Mouse (Mus musculus) neural tube, embryonic 11.5 days (tissue): ENCODE results near the gene Mutyh. TPM values are rescaled to one million over a fixed set of nuclear protein-coding genes. Genes with fewer than 3 reads are reported as not detected.

ENCODE experiments used
- ATAC-seq: fragments of 200-750 bp; cut with Nextera tagmentation; 2 replicates; pipeline ENCODE4 v1.8.0; 2017; ENCODE audit warnings: moderate number of reproducible peaks, mild to moderate bottlenecking, moderate TSS enrichment, moderate library complexity; ENCODE audit not compliant: insufficient read depth, low FRiP score, low TSS enrichment
- DNase-seq: peaks from one replicate; pipeline ENCODE4 v3.0.0-alpha.2; 2015; ENCODE audit warnings: low spot score
- H3K27ac ChIP-seq: fragments of 300-500 bp; sonication (generic); 2 replicates; pipeline ENCODE4 v1.5.1; 2014; ENCODE audit warnings: low read depth, mild to moderate bottlenecking, low read length
- H3K27me3 ChIP-seq: fragments of 300-500 bp; sonication (generic); 2 replicates; pipeline ENCODE4 v1.6.1; 2014; ENCODE audit warnings: mild to moderate bottlenecking, low read length, mixed read lengths; ENCODE audit not compliant: control insufficient read depth, insufficient read depth
- H3K36me3 ChIP-seq: fragments of 300-500 bp; sonication (generic); 2 replicates; pipeline ENCODE4 v1.6.1; 2014; ENCODE audit warnings: mild to moderate bottlenecking, low read length, moderate library complexity, mixed read lengths; ENCODE audit not compliant: control insufficient read depth, insufficient read depth
- H3K4me1 ChIP-seq: fragments of 300-500 bp; sonication (generic); 2 replicates; pipeline ENCODE4 v1.6.1; 2014; ENCODE audit warnings: low read length, mixed read lengths; ENCODE audit not compliant: control insufficient read depth, insufficient read depth
- H3K4me2 ChIP-seq: fragments of 300-500 bp; sonication (generic); 2 replicates; pipeline ENCODE4 v1.6.1; 2014; ENCODE audit warnings: low read depth, mild to moderate bottlenecking, moderate library complexity
- H3K4me3 ChIP-seq: fragments of 300-500 bp; sonication (generic); 2 replicates; pipeline ENCODE4 v1.5.1; 2014; ENCODE audit warnings: low read depth, low read length
- H3K9ac ChIP-seq: fragments of 300-500 bp; sonication (generic); 2 replicates; pipeline ENCODE4 v1.6.1; 2014; ENCODE audit warnings: mild to moderate bottlenecking, low read length
- H3K9me3 ChIP-seq: fragments of 300-500 bp; sonication (generic); 2 replicates; pipeline ENCODE4 v1.6.1; 2016; ENCODE audit warnings: low read length; ENCODE audit not compliant: control insufficient read depth
- whole genome bisulfite sequencing: fragments of 180-500 bp; shearing (Covaris S2); extraction: QIAGEN DNeasy Blood & Tissue Kit; methylation state at CpG from one replicate; pipeline ENCODE4 v1.1.7; 2014; 5-methylcytosine and 5-hydroxymethylcytosine counted together
- polyA plus RNA-seq: library from polyadenylated mRNA; unstranded; fragments of >200 nt; fragmentation: Nextera tagmentation; extraction: Ambion mirVana; gene quantifications from 2 replicates; pipeline ENCODE4 v1.2.1, GENCODE M21; 2014

Mutyh gene
- polyA plus RNA-seq, result 15.5 and 17.4 TPM in 2 replicates

GRCm38 (mm10) chr4:116807197-116808129, at the start of gene Mutyh, which contains the start of gene Toe1:
Gene Mutyh, plus strand, starts transcription at chr4:116807723.
Gene Toe1, minus strand, starts transcription at chr4:116807640.
- no peak within 1 kb of the TSS; the same call in 1 of the 2 replicates for H3K27ac ChIP-seq
- H3K4me3 ChIP-seq, result peak within 1 kb of the TSS; percentile 47
- no peaks in the 10 kb centered on the region for H3K9me3 ChIP-seq
- WGBS, result under 1% methylated on average over 58 of the region's 58 CpGs
- peak within 1 kb of the TSS; percentile 70 for H3K9ac ChIP-seq
- peaks cover 4% of the 10 kb centered on the region; the same call in 1 of the 2 replicates for H3K4me1 ChIP-seq
- DNase-seq (peak; percentile 99), ATAC-seq (peak; percentile 98)
- H3K4me2 ChIP-seq, result peak within 1 kb of the TSS; percentile 57
- H3K36me3 ChIP-seq, result peaks cover 7% of the 10 kb centered on the region
- no peaks in the 10 kb centered on the region for H3K27me3 ChIP-seq

GRCm38 (mm10) chr4:116761914-116762313, 45.6 kb upstream of the Mutyh start:
- Histone ChIP-seq H3K4me2 (no peak overlapping the region), H3K27ac (no peak overlapping the region), H3K36me3 (no peaks in the 10 kb centered on the region), H3K9ac (no peak overlapping the region), H3K27me3 (no peaks in the 10 kb centered on the region), H3K4me3 (no peak overlapping the region), H3K9me3 (no peaks in the 10 kb centered on the region), H3K4me1 (no peaks in the 10 kb centered on the region)
- 86% methylated on average over 2 of the region's 2 CpGs for WGBS
- DNase-seq, result no peak
- ATAC-seq, result no peak

- DNase-seq, result no peak
- no peaks in the 10 kb centered on the region for H3K27me3 ChIP-seq
- H3K27ac ChIP-seq, result no peak overlapping the region
- H3K9me3 ChIP-seq, result no peaks in the 10 kb centered on the region
- no peak for ATAC-seq
- no peaks in the 10 kb centered on the region for H3K4me1 ChIP-seq
- no peak overlapping the region for H3K4me3 ChIP-seq
- no peak overlapping the region for H3K4me2 ChIP-seq
- 89% methylated on average over 5 of the region's 5 CpGs for WGBS
- H3K9ac ChIP-seq, result no peak overlapping the region
- H3K36me3 ChIP-seq, result no peaks in the 10 kb centered on the region
These were observed 43.5 kb upstream of the Mutyh start for GRCm38 (mm10) chr4:116764001-116764400.

GRCm38 (mm10) chr4:116768510-116768909, 39.0 kb upstream of the Mutyh start:
- Histone ChIP-seq H3K27me3 (no peaks in the 10 kb centered on the region), H3K4me1 (no peaks in the 10 kb centered on the region), H3K9ac (no peak overlapping the region), H3K4me3 (no peak overlapping the region), H3K4me2 (no peak overlapping the region), H3K9me3 (no peaks in the 10 kb centered on the region), H3K27ac (no peak overlapping the region), H3K36me3 (no peaks in the 10 kb centered on the region)
- DNase-seq, result no peak
- ATAC-seq, result no peak
- 89% methylated on average over 5 of the region's 5 CpGs for WGBS

- no peak overlapping the region for H3K4me3 ChIP-seq
- H3K27me3 ChIP-seq, result no peaks in the 10 kb centered on the region
- H3K9ac ChIP-seq, result no peak overlapping the region
- DNase-seq (no peak), ATAC-seq (no peak)
- H3K4me1 ChIP-seq, result no peaks in the 10 kb centered on the region
- H3K9me3 ChIP-seq, result no peaks in the 10 kb centered on the region
- no peak overlapping the region for H3K27ac ChIP-seq
- H3K4me2 ChIP-seq, result no peak overlapping the region
- no peaks in the 10 kb centered on the region for H3K36me3 ChIP-seq
These were observed 38.5 kb upstream of the Mutyh start for GRCm38 (mm10) chr4:116769060-116769459.

GRCm38 (mm10) chr4:116776391-116776790, 31.1 kb upstream of the Mutyh start:
- Histone ChIP-seq H3K27ac (no peak overlapping the region), H3K36me3 (no peaks in the 10 kb centered on the region), H3K4me3 (no peak overlapping the region), H3K9me3 (no peaks in the 10 kb centered on the region), H3K4me1 (no peaks in the 10 kb centered on the region), H3K27me3 (no peaks in the 10 kb centered on the region), H3K9ac (no peak overlapping the region), H3K4me2 (no peak overlapping the region)
- DNase-seq (no peak), ATAC-seq (no peak)
- 94% methylated on average over 5 of the region's 5 CpGs for WGBS

GRCm38 (mm10) chr4:116777079-116777478, 30.4 kb upstream of the Mutyh start:
- peaks cover 2% of the 10 kb centered on the region for H3K4me1 ChIP-seq
- 85% methylated on average over 3 of the region's 3 CpGs for WGBS

GRCm38 (mm10) chr4:116780541-116780940, 27.0 kb upstream of the Mutyh start:
- no peak overlapping the region for H3K4me3 ChIP-seq
- ATAC-seq (no peak), DNase-seq (no peak)
- no peak overlapping the region for H3K4me2 ChIP-seq
- H3K27ac ChIP-seq, result no peak overlapping the region
- no peaks in the 10 kb centered on the region for H3K27me3 ChIP-seq
- H3K36me3 ChIP-seq, result no peaks in the 10 kb centered on the region
- 82% methylated on average over 2 of the region's 2 CpGs for WGBS
- no peaks in the 10 kb centered on the region for H3K9me3 ChIP-seq
- H3K9ac ChIP-seq, result no peak overlapping the region
- H3K4me1 ChIP-seq, result peaks cover 8% of the 10 kb centered on the region

More at GRCm38 (mm10) chr4:116777079-116777478, 30.4 kb upstream of the Mutyh start:
- no peak for DNase-seq
- no peaks in the 10 kb centered on the region for H3K36me3 ChIP-seq
- no peaks in the 10 kb centered on the region for H3K9me3 ChIP-seq
- ATAC-seq, result no peak
- H3K27ac ChIP-seq, result no peak overlapping the region
- H3K27me3 ChIP-seq, result no peaks in the 10 kb centered on the region
- no peak overlapping the region for H3K4me2 ChIP-seq
- H3K4me3 ChIP-seq, result no peak overlapping the region
- H3K9ac ChIP-seq, result no peak overlapping the region

- DNase-seq (no peak), ATAC-seq (no peak)
- H3K36me3 ChIP-seq, result no peaks in the 10 kb centered on the region
- no peak overlapping the region for H3K9ac ChIP-seq
- no peak overlapping the region for H3K4me2 ChIP-seq
- H3K27me3 ChIP-seq, result no peaks in the 10 kb centered on the region
- 23% methylated on average over 2 of the region's 2 CpGs for WGBS
- no peak overlapping the region for H3K27ac ChIP-seq
- peaks cover 8% of the 10 kb centered on the region for H3K4me1 ChIP-seq
- no peak overlapping the region for H3K4me3 ChIP-seq
- H3K9me3 ChIP-seq, result no peaks in the 10 kb centered on the region
These were observed 26.2 kb upstream of the Mutyh start for GRCm38 (mm10) chr4:116781366-116781765.
